Mouse (Mus musculus) liver, embryonic 11.5 days (tissue): ENCODE measurements at regions not wholly inside any gene's neighbourhood (a gene's known extent, or its start where the extent isn't known, plus 50 kb on each side); places are given as distances from the start of the nearest gene placed in this dataset.

Experiments
- ATAC-seq: fragments of 200-750 bp; cut with Nextera tagmentation; replicated peaks from 2 replicates; pipeline ENCODE4 v1.8.0; 2017; ENCODE audit warnings: moderate number of reproducible peaks, mild to moderate bottlenecking, moderate TSS enrichment, moderate library complexity; ENCODE audit not compliant: low FRiP score
- DNase-seq: peaks from one replicate; pipeline ENCODE4 v3.0.0-alpha.2; 2017; ENCODE audit warnings: low spot score
- H3K27ac ChIP-seq: fragments of 300-500 bp; sonication (generic); 2 replicates; pipeline ENCODE4 v1.5.1; 2014; ENCODE audit warnings: mild to moderate bottlenecking, low read depth, low read length, control low read depth
- H3K27me3 ChIP-seq: fragments of 300-500 bp; sonication (generic); replicated peaks from 2 replicates; pipeline ENCODE4 v1.6.1; 2014; ENCODE audit warnings: low read length, mixed read lengths; ENCODE audit not compliant: control insufficient read depth, insufficient read depth
- H3K36me3 ChIP-seq: fragments of 300-500 bp; sonication (generic); 2 replicates; pipeline ENCODE4 v1.6.1; 2014; ENCODE audit warnings: mild to moderate bottlenecking, low read length, moderate library complexity, mixed read lengths; ENCODE audit not compliant: control insufficient read depth, insufficient read depth
- H3K4me1 ChIP-seq: fragments of 300-500 bp; sonication (generic); replicated peaks from 2 replicates; pipeline ENCODE4 v1.6.1; 2014; ENCODE audit warnings: low read length, mixed read lengths; ENCODE audit not compliant: control insufficient read depth, insufficient read depth
- H3K4me2 ChIP-seq: fragments of 300-500 bp; sonication (generic); 2 replicates; pipeline ENCODE4 v1.6.1; 2014; ENCODE audit warnings: mild to moderate bottlenecking, control low read depth, moderate library complexity
- H3K4me3 ChIP-seq: fragments of 300-500 bp; sonication (generic); 2 replicates; pipeline ENCODE4 v1.5.1; 2014; ENCODE audit warnings: low read depth, low read length, control low read depth
- H3K9ac ChIP-seq: fragments of 300-500 bp; sonication (generic); 2 replicates; pipeline ENCODE4 v1.6.1; 2014; ENCODE audit warnings: low read depth, low read length, control low read depth
- H3K9me3 ChIP-seq: fragments of 300-500 bp; sonication (generic); 2 replicates; pipeline ENCODE4 v1.6.1; 2016; ENCODE audit warnings: low read length, inconsistent platforms, mixed read lengths; ENCODE audit not compliant: control insufficient read depth
- whole genome bisulfite sequencing: fragments of 180-500 bp; shearing (Covaris S2); extraction: QIAGEN DNeasy Blood & Tissue Kit; methylation state at CpG from one replicate; pipeline ENCODE4 v1.1.7; 2014; 5-methylcytosine and 5-hydroxymethylcytosine counted together

GRCm38 (mm10) chr13:107535213-107535612, 509.0 kb upstream of the Smim15 start:
- Histone ChIP-seq H3K9me3 (no peaks in the 10 kb centered on the region), H3K4me3 (no peak overlapping the region), H3K36me3 (no peaks in the 10 kb centered on the region), H3K9ac (no peak overlapping the region), H3K4me2 (no peak overlapping the region), H3K27me3 (no peaks in the 10 kb centered on the region), H3K4me1 (no peaks in the 10 kb centered on the region), H3K27ac (no peak overlapping the region)
- ATAC-seq (no peak), DNase-seq (no peak)
- WGBS: 82% methylated on average over 5 of the region's 5 CpGs

GRCm38 (mm10) chr13:107533323-107533722, 510.9 kb upstream of the Smim15 start:
- 75% methylated on average over 3 of the region's 3 CpGs for WGBS
- H3K4me2 ChIP-seq: no peak overlapping the region
- H3K36me3 ChIP-seq: no peaks in the 10 kb centered on the region
- H3K4me1 ChIP-seq: no peaks in the 10 kb centered on the region
- H3K27ac ChIP-seq: no peak overlapping the region
- no peaks in the 10 kb centered on the region for H3K9me3 ChIP-seq
- H3K9ac ChIP-seq: no peak overlapping the region
- no peak overlapping the region for H3K4me3 ChIP-seq
- ATAC-seq: no peak
- no peaks in the 10 kb centered on the region for H3K27me3 ChIP-seq
- DNase-seq: no peak

DNA sequence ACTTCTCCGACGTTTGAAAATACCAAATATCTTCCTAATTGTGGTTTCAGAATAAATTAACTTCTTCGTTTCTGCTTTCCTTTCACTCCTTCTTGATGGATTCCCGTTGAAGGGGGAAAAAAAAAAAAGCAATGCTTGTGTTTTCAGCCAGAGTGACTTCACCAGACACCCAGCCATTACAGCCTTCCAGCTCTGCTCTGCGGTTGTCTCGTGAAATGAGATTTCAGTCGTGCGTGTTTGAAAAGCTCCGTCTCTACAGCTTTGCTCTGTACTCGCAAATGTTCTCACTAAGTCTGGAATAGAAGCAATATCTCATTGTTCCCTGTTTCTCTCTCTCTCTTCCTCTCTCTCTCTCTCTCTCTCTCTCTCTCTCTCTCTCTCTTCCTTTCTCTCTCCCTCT, 509.6 kb upstream of the Kif2a start:
- Histone ChIP-seq H3K27ac (no peak overlapping the region), H3K9me3 (no peaks in the 10 kb centered on the region), H3K4me1 (no peaks in the 10 kb centered on the region), H3K36me3 (no peaks in the 10 kb centered on the region), H3K4me2 (no peak overlapping the region), H3K4me3 (no peak overlapping the region), H3K9ac (no peak overlapping the region), H3K27me3 (no peaks in the 10 kb centered on the region)
- ATAC-seq (no peak), DNase-seq (no peak)
- 65% methylated on average over 10 of the region's 10 CpGs for WGBS

- ATAC-seq: no peak
- Histone ChIP-seq H3K9me3 (no peaks in the 10 kb centered on the region), H3K27me3 (no peaks in the 10 kb centered on the region), H3K27ac (no peak overlapping the region), H3K9ac (no peak overlapping the region), H3K4me1 (no peaks in the 10 kb centered on the region), H3K36me3 (no peaks in the 10 kb centered on the region), H3K4me3 (no peak overlapping the region), H3K4me2 (no peak overlapping the region)
- no peak for DNase-seq
- WGBS: 42% methylated on average over 8 of the region's 8 CpGs
These were observed 509.1 kb upstream of the Kif2a start for GRCm38 (mm10) chr13:107531026-107531425.

GRCm38 (mm10) chr13:107530392-107530791, 508.5 kb upstream of the Kif2a start:
- no peak for DNase-seq
- no peak overlapping the region for H3K9ac ChIP-seq

GRCm38 (mm10) chr13:107528724-107529456, 507.0 kb upstream of the Kif2a start:
- Histone ChIP-seq H3K4me2 (no peak overlapping the region), H3K9ac (no peak overlapping the region), H3K36me3 (no peaks in the 10 kb centered on the region), H3K9me3 (no peaks in the 10 kb centered on the region), H3K4me3 (no peak overlapping the region), H3K27me3 (no peaks in the 10 kb centered on the region), H3K27ac (no peak overlapping the region), H3K4me1 (no peaks in the 10 kb centered on the region)
- 69% methylated on average over 15 of the region's 15 CpGs for WGBS
- ATAC-seq (no peak), DNase-seq (no peak)

More at GRCm38 (mm10) chr13:107530392-107530791, 508.5 kb upstream of the Kif2a start:
- Histone ChIP-seq H3K4me3 (no peak overlapping the region), H3K36me3 (no peaks in the 10 kb centered on the region), H3K4me1 (no peaks in the 10 kb centered on the region), H3K9me3 (no peaks in the 10 kb centered on the region), H3K27ac (no peak overlapping the region), H3K4me2 (no peak overlapping the region), H3K27me3 (no peaks in the 10 kb centered on the region)
- WGBS: 79% methylated on average over 1 of the region's 1 CpGs
- no peak for ATAC-seq

DNA sequence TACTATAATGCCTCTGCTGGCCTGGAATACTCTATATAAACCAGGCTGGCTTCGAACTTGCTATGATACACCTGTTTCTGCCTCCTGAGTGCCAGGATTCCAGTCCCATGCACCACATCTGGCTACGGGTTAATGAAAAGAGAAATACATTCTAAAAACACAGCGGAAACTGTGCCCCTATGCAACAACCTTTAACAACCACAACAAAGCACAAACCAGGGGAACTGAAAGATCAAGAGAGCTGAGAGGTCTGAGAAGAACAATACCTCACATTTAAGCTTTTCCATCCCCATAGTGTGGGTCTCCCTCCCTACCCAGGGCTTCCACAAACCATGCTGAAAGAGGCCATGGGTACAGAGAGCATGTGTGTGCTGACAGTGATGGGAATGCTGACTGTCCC, 501.0 kb upstream of the Kif2a start:
- Histone ChIP-seq H3K4me1 (no peaks in the 10 kb centered on the region), H3K27me3 (no peaks in the 10 kb centered on the region), H3K36me3 (no peaks in the 10 kb centered on the region), H3K4me3 (no peak overlapping the region), H3K4me2 (no peak overlapping the region), H3K9ac (no peak overlapping the region), H3K27ac (no peak overlapping the region), H3K9me3 (no peaks in the 10 kb centered on the region)
- WGBS: 84% methylated on average over 3 of the region's 3 CpGs
- DNase-seq (no peak), ATAC-seq (no peak)

- no peak for ATAC-seq
- Histone ChIP-seq H3K36me3 (no peaks in the 10 kb centered on the region), H3K27me3 (no peaks in the 10 kb centered on the region), H3K27ac (no peak overlapping the region), H3K4me3 (no peak overlapping the region), H3K4me1 (no peaks in the 10 kb centered on the region), H3K4me2 (no peak overlapping the region), H3K9me3 (no peaks in the 10 kb centered on the region), H3K9ac (no peak overlapping the region)
- WGBS: 78% methylated on average over 3 of the region's 3 CpGs
- no peak for DNase-seq
These were observed 492.3 kb upstream of the Kif2a start for GRCm38 (mm10) chr13:107514236-107514635.
